Mouse (Mus musculus) R1 (cell line): ENCODE results near the gene Gpatch4.

Experiments
- DNase-seq: peaks from one replicate; pipeline ENCODE4 v3.0.0-alpha.2; 2018; ENCODE audit warnings: low read depth, low spot score

Gene Gpatch4

DNA sequence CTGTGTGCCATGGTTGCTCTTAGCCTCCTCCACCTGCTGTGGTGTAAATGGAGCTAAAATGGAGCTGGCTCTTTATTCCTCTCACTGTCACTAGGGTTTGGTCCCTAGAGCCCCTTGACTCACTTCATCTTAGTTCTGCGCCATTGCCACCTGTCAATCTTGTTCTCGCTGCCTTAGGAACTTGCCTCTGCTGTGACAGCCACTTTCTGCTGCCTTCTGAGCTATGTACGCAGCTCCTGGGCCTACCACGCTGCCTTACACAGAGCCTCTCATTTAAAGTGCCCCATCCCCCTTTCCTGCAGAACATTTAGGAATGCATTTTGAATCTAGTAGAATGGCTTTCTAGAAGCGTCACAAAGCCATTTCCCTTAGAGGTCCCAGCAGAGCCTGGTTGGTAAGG, 51.2 kb downstream of the Gpatch4 start:
- DNase-seq: no peak

GRCm38 (mm10) chr3:88097666-88098065, 54.8 kb downstream of the Gpatch4 start:
- no peak for DNase-seq

DNA sequence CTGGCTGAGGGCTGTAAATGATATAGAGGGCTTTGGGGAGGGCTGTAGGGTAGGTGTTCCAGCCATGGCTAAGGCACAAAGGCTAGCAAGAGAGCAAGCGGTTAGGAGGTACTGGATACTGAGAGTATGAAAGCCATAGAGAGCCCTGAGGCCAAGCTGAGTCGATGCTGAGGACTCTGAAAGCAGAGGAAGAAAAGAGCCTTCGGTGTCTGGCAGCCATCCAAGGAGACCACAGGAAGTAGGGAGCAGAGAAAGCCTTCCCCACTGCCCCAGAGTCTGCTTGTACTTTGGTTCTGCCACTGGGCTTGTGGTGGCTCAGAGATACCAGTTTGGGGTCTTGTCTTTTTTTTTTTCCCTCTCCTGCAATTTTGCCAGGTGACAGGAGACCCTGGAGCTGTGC, 57.3 kb downstream of the Gpatch4 start:
- DNase-seq: no peak

DNA sequence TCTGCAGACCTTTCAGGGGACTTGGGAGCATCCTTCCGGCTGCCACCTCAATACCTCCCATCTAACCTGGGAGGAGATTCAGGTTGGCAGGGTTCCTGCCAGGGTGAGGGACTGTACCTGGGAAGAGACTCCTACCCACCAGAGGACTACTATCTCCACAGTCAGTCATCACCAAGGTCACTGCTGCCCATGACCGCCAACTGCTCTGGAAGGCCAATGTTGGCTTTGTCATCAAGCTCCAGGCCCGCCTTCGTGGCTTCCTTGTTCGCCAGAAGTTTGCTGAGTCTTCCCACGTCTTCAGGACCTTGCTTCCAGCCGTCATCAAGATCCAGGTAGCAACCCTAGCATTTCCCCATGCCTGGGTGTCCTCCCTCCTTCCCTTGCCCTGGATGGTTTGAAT, 58.8 kb downstream of the Gpatch4 start:
- no peak for DNase-seq

DNA sequence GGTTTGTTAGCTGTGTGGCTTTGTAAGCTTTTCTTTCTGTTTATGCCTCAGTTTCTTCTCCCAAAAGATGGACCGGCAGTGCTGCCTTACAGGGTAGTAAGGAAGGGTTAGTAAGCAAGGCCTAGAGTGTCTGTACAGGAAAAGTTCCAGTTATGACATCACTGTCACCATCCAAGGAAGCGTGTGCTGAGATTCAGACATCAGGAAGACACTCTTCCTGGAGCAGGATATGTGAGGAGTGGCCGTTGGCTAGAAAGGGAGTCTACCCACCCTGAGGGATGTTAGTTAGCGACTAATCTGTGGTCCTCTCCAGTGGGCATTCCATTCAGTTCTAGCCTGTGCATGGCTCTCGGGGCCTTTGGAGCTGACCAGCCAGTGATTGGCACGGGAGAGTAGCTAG, 59.3 kb downstream of the Gpatch4 start:
- DNase-seq: no peak

GRCm38 (mm10) chr3:88102611-88103010, 59.7 kb downstream of the Gpatch4 start:
- DNase-seq: no peak
